Mouse (Mus musculus) lung, adult 2 months (tissue): ENCODE results near the gene Eif2d. TPM values are rescaled to one million over a fixed set of nuclear protein-coding genes. Genes with fewer than 3 reads are reported as not detected.
A peak's percentile ranks its signal among the peaks of the same experiment; 100 is the strongest.

Source experiments
- DNase-seq: peaks from one replicate; pipeline ENCODE4 v3.0.0; 2022
- H3K4me1 ChIP-seq: fragments of 200-500 bp; 2 replicates; pipeline ENCODE4 v1.6.1; 2011; ENCODE audit warnings: low read length; ENCODE audit not compliant: control insufficient read depth, insufficient read depth
- H3K4me3 ChIP-seq: fragments of 200-500 bp; replicated peaks from 2 replicates; pipeline ENCODE3; 2011; ENCODE audit warnings: low read depth, mild to moderate bottlenecking, control low read depth, low read length; ENCODE audit errors: extremely low read depth
- CTCF ChIP-seq: fragments of 200-500 bp; IDR thresholded peaks from 2 replicates; pipeline ENCODE4 v1.5.1; 2011; ENCODE audit warnings: mild to moderate bottlenecking, low read length, control low read depth; ENCODE audit not compliant: insufficient read depth
- POLR2A ChIP-seq: fragments of 200-500 bp; IDR thresholded peaks from 2 replicates; pipeline ENCODE4 v1.6.1; 2011; ENCODE audit warnings: low read depth, mild to moderate bottlenecking, control low read depth, low read length, borderline replicate concordance; ENCODE audit errors: extremely low read depth
- WGBS: fragments of 180-500 bp; shearing (Covaris S2); methylation state at CpG from one replicate; pipeline ENCODE4 v1.1.7; 2018; 5-methylcytosine and 5-hydroxymethylcytosine counted together
- polyA plus RNA-seq: library from polyadenylated mRNA; depleted of rRNA; stranded (reverse); fragments of >200 nt; gene quantifications from 2 replicates; pipeline ENCODE4 v1.2.3, GENCODE M21; 2012; rRNA removed

Eif2d gene
- 26.4 and 31.9 TPM in 2 replicates for polyA plus RNA-seq

GRCm38 (mm10) chr1:131153018-131153629 lies at the start of gene Eif2d:
Gene Eif2d (plus strand): TSS chr1:131153181.
- peak; percentile 88 for DNase-seq
- 0 out of 2 replicates have a peak, but pooled peaks cover 5% of the 10 kb centered on the region for H3K4me1 ChIP-seq
- TF ChIP-seq POLR2A (peak; percentile 61; the same call in 1 of the 2 replicates), CTCF (no peak)
- H3K4me3 ChIP-seq, result peak within 1 kb of the TSS; percentile 92
- WGBS, result under 1% methylated on average over 27 of the region's 27 CpGs

DNA sequence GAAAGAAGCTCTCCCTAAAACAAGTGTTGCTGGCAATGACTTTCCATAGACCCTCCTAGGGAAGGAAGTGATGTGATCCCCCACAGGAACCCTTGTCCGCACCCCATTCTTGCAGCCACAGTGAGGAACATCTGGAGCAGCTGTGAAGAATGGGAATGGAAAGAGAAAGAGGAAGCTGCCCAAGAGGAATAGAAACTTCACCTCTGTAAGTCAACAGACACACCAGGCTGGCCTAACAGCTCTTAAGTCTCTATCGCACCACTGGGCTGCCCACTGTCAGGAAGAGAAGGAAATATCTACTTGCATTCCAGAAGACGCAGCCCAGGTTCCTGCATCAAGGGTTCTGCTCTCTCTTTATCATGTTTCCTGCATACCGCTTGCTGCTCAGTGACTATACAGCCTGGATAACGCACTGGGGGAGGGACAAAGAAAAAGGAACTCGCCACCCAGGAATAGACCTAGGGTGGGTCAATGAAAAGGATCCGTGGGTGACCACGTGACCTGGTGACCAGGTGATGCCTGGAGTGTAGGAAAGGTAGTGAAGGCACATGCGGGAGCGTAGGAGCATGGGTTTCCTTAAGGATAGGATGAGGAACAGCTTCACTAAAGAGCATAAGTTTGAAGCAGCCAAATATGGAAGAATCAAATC lies 49.1 kb upstream of the Eif2d start:
- no peak overlapping the region for H3K4me3 ChIP-seq
- DNase-seq, result no peak
- TF ChIP-seq CTCF (no peak), POLR2A (no peak)
- WGBS, result 60% methylated on average over 10 of the region's 10 CpGs
- 0 out of 2 replicates have a peak, but pooled peaks cover 2% of the 10 kb centered on the region for H3K4me1 ChIP-seq

GRCm38 (mm10) chr1:131107575-131108308 lies 45.2 kb upstream of the Eif2d start:
- no peak overlapping the region for H3K4me3 ChIP-seq
- 47% methylated on average over 10 of the region's 10 CpGs for WGBS
- peaks cover 6% of the 10 kb centered on the region; the same call in 1 of the 2 replicates for H3K4me1 ChIP-seq
- DNase-seq, result no peak
- TF ChIP-seq CTCF (no peak), POLR2A (no peak)

GRCm38 (mm10) chr1:131110525-131111106 lies 42.4 kb upstream of the Eif2d start:
- no peak overlapping the region for H3K4me3 ChIP-seq
- DNase-seq, result no peak
- H3K4me1 ChIP-seq, result peaks cover 6% of the 10 kb centered on the region; the same call in 1 of the 2 replicates
- 50% methylated on average over 12 of the region's 12 CpGs for WGBS
- no peak for TF ChIP-seq CTCF
- no peak for TF ChIP-seq POLR2A

DNA sequence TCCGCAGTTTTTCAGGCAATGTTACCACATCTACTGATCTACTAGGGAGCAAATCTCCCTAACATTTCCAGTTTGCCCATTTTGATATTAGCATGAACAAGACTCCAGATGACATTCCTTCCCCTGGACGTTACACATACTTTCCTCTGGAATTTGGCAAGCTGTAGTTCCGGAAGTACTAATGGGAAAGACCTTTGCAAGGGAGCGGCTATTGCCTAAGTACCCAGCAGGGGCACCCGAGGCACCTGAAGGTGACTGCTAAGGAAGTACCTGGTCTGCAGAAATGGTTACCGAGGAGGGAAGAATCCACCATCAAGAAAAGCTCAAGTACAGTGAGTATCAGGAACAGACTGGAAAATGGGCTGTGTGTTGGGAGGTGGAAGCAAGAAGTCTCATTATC lies 40.4 kb upstream of the Eif2d start:
- DNase-seq, result peak; percentile 53
- Histone ChIP-seq H3K4me3 (no peak overlapping the region), H3K4me1 (peaks cover 5% of the 10 kb centered on the region; the same call in 1 of the 2 replicates)
- peak; percentile 40; the same call in 1 of the 2 replicates for TF ChIP-seq CTCF
- no peak for TF ChIP-seq POLR2A
- WGBS, result 20% methylated on average over 6 of the region's 6 CpGs

GRCm38 (mm10) chr1:131115932-131116331 lies 37.0 kb upstream of the Eif2d start:
- TF ChIP-seq CTCF, result peak; percentile 80
- TF ChIP-seq POLR2A, result no peak
- Histone ChIP-seq H3K4me1 (0 out of 2 replicates have a peak, but pooled peaks cover 2% of the 10 kb centered on the region), H3K4me3 (no peak overlapping the region)
- peak; percentile 54 for DNase-seq
- WGBS, result 10% methylated on average over 6 of the region's 6 CpGs

- no peak for TF ChIP-seq POLR2A
- no peak for TF ChIP-seq CTCF
- H3K4me1 ChIP-seq, result no peaks in the 10 kb centered on the region
- WGBS, result 50% methylated on average over 13 of the region's 13 CpGs
- no peak for DNase-seq
- H3K4me3 ChIP-seq, result no peak overlapping the region
These were observed 36.5 kb upstream of the Eif2d start for GRCm38 (mm10) chr1:131116430-131117011.

GRCm38 (mm10) chr1:131118530-131118929 lies 34.5 kb upstream of the Eif2d start:
- 49% methylated on average over 10 of the region's 10 CpGs for WGBS
- Histone ChIP-seq H3K4me1 (no peaks in the 10 kb centered on the region), H3K4me3 (no peak overlapping the region)
- TF ChIP-seq CTCF, result no peak
- TF ChIP-seq POLR2A, result no peak
- no peak for DNase-seq

GRCm38 (mm10) chr1:131119026-131119425 lies 34.0 kb upstream of the Eif2d start:
- DNase-seq, result peak; percentile 33
- whole genome bisulfite sequencing, result 48% methylated on average over 2 of the region's 2 CpGs
- TF ChIP-seq CTCF (peak; percentile 53), POLR2A (no peak)

More at GRCm38 (mm10) chr1:131119026-131119425, 34.0 kb upstream of the Eif2d start:
- no peaks in the 10 kb centered on the region for H3K4me1 ChIP-seq
- no peak overlapping the region for H3K4me3 ChIP-seq
